Comparison of ENCODE assay signal across 25 mouse cellular contexts in genomic region chrX:19264237-19264636, GRCm38 (mm10).
"Had no signal": no experiment of that assay in that cellular context is flagged by ENCODE, and none has a peak within 500 bp of the region (broad histone marks: within the 10 kb centered on the region; RNA-seq: fewer than 3 reads in every experiment).

No protein-coding gene starts in this region.

- H3K4me1 ChIP-seq: heart, embryonic 10.5 days; heart, embryonic 12.5 days; hindbrain, embryonic 10.5 days; hindbrain, embryonic 12.5 days; intestine, embryonic 15.5 days; limb, embryonic 13.5 days; limb, embryonic 15.5 days; liver, embryonic 12.5 days had no signal

- H3K36me3 ChIP-seq: heart, embryonic 10.5 days; heart, embryonic 12.5 days; hindbrain, embryonic 10.5 days; hindbrain, embryonic 12.5 days; intestine, embryonic 15.5 days; limb, embryonic 13.5 days; limb, embryonic 15.5 days; liver, embryonic 12.5 days had no signal

- H3K9ac ChIP-seq: heart, embryonic 12.5 days; hindbrain, embryonic 12.5 days; hindbrain, embryonic 14.5 days; intestine, embryonic 15.5 days; limb, embryonic 13.5 days; limb, embryonic 15.5 days; liver, embryonic 12.5 days had no signal

- H3K27me3 ChIP-seq: heart, embryonic 12.5 days; hindbrain, embryonic 12.5 days; intestine, embryonic 15.5 days; limb, embryonic 13.5 days; limb, embryonic 15.5 days; liver, embryonic 12.5 days had no signal

- ATAC-seq: hindbrain, embryonic 16.5 days; inflammation-experienced regulatory T-cells, adult 6 months; intestine, embryonic 15.5 days; intestine, postnatal 0 days; liver, embryonic 12.5 days had no signal

- DNase-seq: gastrocnemius, adult 2 months; gastrocnemius, postnatal 10 days; gastrocnemius, postnatal 25 days; heart, adult 18-20 months; heart, postnatal 10 days; heart, postnatal 4 days; kidney, adult 18-20 months; kidney, adult 8-10 months; kidney, postnatal 14 days; kidney, postnatal 36 days; layer of hippocampus, adult 9-11 months; layer of hippocampus, postnatal 36 days; left cerebral cortex, postnatal 4 days had no signal

- H3K4me2 ChIP-seq: heart, embryonic 12.5 days; hindbrain, embryonic 12.5 days; hindbrain, embryonic 14.5 days; intestine, embryonic 15.5 days; limb, embryonic 13.5 days; limb, embryonic 15.5 days; liver, embryonic 12.5 days had no signal

- H3K27ac ChIP-seq: gastrocnemius, adult 2 months; heart, embryonic 10.5 days; hindbrain, embryonic 10.5 days; hindbrain, embryonic 12.5 days; hindbrain, embryonic 14.5 days; intestine, embryonic 15.5 days; limb, embryonic 13.5 days; limb, embryonic 15.5 days; liver, embryonic 12.5 days had no signal

- H3K4me3 ChIP-seq: gastrocnemius, adult 2 months; heart, embryonic 10.5 days; heart, embryonic 12.5 days; hindbrain, embryonic 10.5 days; hindbrain, embryonic 12.5 days; intestine, embryonic 15.5 days; limb, embryonic 13.5 days; limb, embryonic 15.5 days; liver, embryonic 12.5 days had no signal

- H3K9me3 ChIP-seq: heart, embryonic 10.5 days; heart, embryonic 12.5 days; hindbrain, embryonic 10.5 days; hindbrain, embryonic 12.5 days; intestine, embryonic 15.5 days; limb, embryonic 13.5 days; limb, embryonic 15.5 days; liver, embryonic 12.5 days had no signal
